Mouse (Mus musculus): ENCODE results near the gene Gucy1b2. TPM values are rescaled to one million over a fixed set of nuclear protein-coding genes. Genes with fewer than 3 reads are reported as not detected.
A peak's percentile ranks its signal among the peaks of the same experiment; 100 is the strongest.

The Gucy1b2 gene
- under 1 TPM in 1 of 2 experiments, not detected in 1; 0.37 TPM for total RNA-seq (2021)
- long read RNA-seq, experiment 1: 0 reads
- long read RNA-seq, experiment 2: 0 reads

GRCm38 (mm10) chr14:62456239-62456747 is at the start of gene Gucy1b2:
Gucy1b2 (minus strand) TSS chr14:62456289.
- no peak for TF ChIP-seq CTCF (conservative IDR thresholded peaks at IDR 0.05)
- H3K27ac ChIP-seq: peak within 1 kb of the TSS; percentile 33; the same call in 1 of the 2 replicates
- H3K4me3 ChIP-seq: peak within 1 kb of the TSS; percentile 41; the same call in 1 of the 2 replicates
- DNase-seq (ENCODE audit: low spot score in 2 of 2): no peak

GRCm38 (mm10) chr14:62497391-62497790 is 41.3 kb upstream of the Gucy1b2 start:
- no peak for TF ChIP-seq CTCF (conservative IDR thresholded peaks at IDR 0.05)
- no peak overlapping the region for H3K27ac ChIP-seq
- H3K4me3 ChIP-seq: no peak overlapping the region
- DNase-seq (ENCODE audit: low spot score in 2 of 2): no peak

GRCm38 (mm10) chr14:62496501-62496900 is 40.4 kb upstream of the Gucy1b2 start:
- no peak overlapping the region for H3K27ac ChIP-seq

GRCm38 (mm10) chr14:62493456-62493855 is 37.4 kb upstream of the Gucy1b2 start:
- no peak for TF ChIP-seq CTCF (conservative IDR thresholded peaks at IDR 0.05)
- DNase-seq (ENCODE audit: low spot score in 2 of 2): no peak
- Histone ChIP-seq H3K27ac (peak overlapping the region; percentile 21; the same call in 1 of the 2 replicates), H3K4me3 (no peak overlapping the region)

More at GRCm38 (mm10) chr14:62496501-62496900, 40.4 kb upstream of the Gucy1b2 start:
- no peak overlapping the region for H3K4me3 ChIP-seq
- DNase-seq (ENCODE audit: low spot score in 2 of 2): no peak
- TF ChIP-seq CTCF (conservative IDR thresholded peaks at IDR 0.05): no peak

- DNase-seq (ENCODE audit: low spot score in 2 of 2): peak; percentile 63 to 74
- TF ChIP-seq CTCF (conservative IDR thresholded peaks at IDR 0.05): peak; percentile 97
- Histone ChIP-seq H3K27ac (no peak overlapping the region), H3K4me3 (no peak overlapping the region)
These were observed 36.2 kb upstream of the Gucy1b2 start for GRCm38 (mm10) chr14:62492196-62492850.

GRCm38 (mm10) chr14:62488270-62488669 is 32.2 kb upstream of the Gucy1b2 start:
- Histone ChIP-seq H3K27ac (no peak overlapping the region), H3K4me3 (no peak overlapping the region)
- no peak for DNase-seq (ENCODE audit: low spot score in 2 of 2)
- no peak for TF ChIP-seq CTCF (conservative IDR thresholded peaks at IDR 0.05)

GRCm38 (mm10) chr14:62481381-62481780 is 25.3 kb upstream of the Gucy1b2 start:
- no peak overlapping the region for H3K27ac ChIP-seq
- no peak for DNase-seq (ENCODE audit: low spot score in 2 of 2)
- TF ChIP-seq CTCF (conservative IDR thresholded peaks at IDR 0.05): no peak
- no peak overlapping the region for H3K4me3 ChIP-seq

- no peak for DNase-seq (ENCODE audit: low spot score in 2 of 2)
- no peak overlapping the region for H3K4me3 ChIP-seq
- TF ChIP-seq CTCF (conservative IDR thresholded peaks at IDR 0.05): no peak
- no peak overlapping the region for H3K27ac ChIP-seq
These were observed 23.3 kb upstream of the Gucy1b2 start for GRCm38 (mm10) chr14:62479395-62479794.

- Histone ChIP-seq H3K4me3 (no peak overlapping the region), H3K27ac (no peak overlapping the region)
- DNase-seq (ENCODE audit: low spot score in 2 of 2): no peak
- peak; percentile 32 for TF ChIP-seq CTCF (conservative IDR thresholded peaks at IDR 0.05)
These were observed 18.4 kb upstream of the Gucy1b2 start for GRCm38 (mm10) chr14:62474481-62474880.

GRCm38 (mm10) chr14:62472061-62472460 is 16.0 kb upstream of the Gucy1b2 start:
- no peak overlapping the region for H3K27ac ChIP-seq
- TF ChIP-seq CTCF (conservative IDR thresholded peaks at IDR 0.05): no peak
- no peak for DNase-seq (ENCODE audit: low spot score in 2 of 2)
- no peak overlapping the region for H3K4me3 ChIP-seq

- no peak for TF ChIP-seq CTCF (conservative IDR thresholded peaks at IDR 0.05)
- H3K4me3 ChIP-seq: no peak overlapping the region
- no peak overlapping the region for H3K27ac ChIP-seq
- no peak for DNase-seq (ENCODE audit: low spot score in 2 of 2)
These were observed 12.7 kb upstream of the Gucy1b2 start for GRCm38 (mm10) chr14:62468753-62469125.

- H3K27ac ChIP-seq: no peak overlapping the region
- H3K4me3 ChIP-seq: no peak overlapping the region
- no peak for DNase-seq (ENCODE audit: low spot score in 2 of 2)
- no peak for TF ChIP-seq CTCF (conservative IDR thresholded peaks at IDR 0.05)
These were observed 12.1 kb upstream of the Gucy1b2 start for GRCm38 (mm10) chr14:62468119-62468752.

- H3K4me3 ChIP-seq: peak overlapping the region; percentile 22; the same call in 1 of the 2 replicates
- no peak for TF ChIP-seq CTCF (conservative IDR thresholded peaks at IDR 0.05)
- DNase-seq (ENCODE audit: low spot score in 2 of 2): no peak
- H3K27ac ChIP-seq: no peak overlapping the region
These were observed 8.9 kb upstream of the Gucy1b2 start for GRCm38 (mm10) chr14:62464966-62465365.

Data from layer of hippocampus, adult 2 months (tissue).